Mouse (Mus musculus) gastrocnemius, postnatal 25 days (tissue): Measurements from ENCODE around the gene Irf9. TPM values are rescaled to one million over a fixed set of nuclear protein-coding genes. Genes with fewer than 3 reads are reported as not detected.

Experiments used
- total RNA-seq, 2 experiments: library from RNA; stranded (reverse); gene quantifications; 1 replicate in 1 of 2; 2 replicates in 1 of 2; pipeline ENCODE4 v1.2.3; 2021

Irf9 gene
- total RNA-seq, 2 experiments from 2014 or later, result 4.1 to 5.4 TPM

Other genes with a start within 250 kb of the Irf9 start
- gene Dhrs4, start 124.8 kb upstream of the Irf9 start, total RNA-seq, result 10 to 100 TPM; 42.1 to 47.7 TPM
- gene Carmil3, start 112.9 kb upstream of the Irf9 start, total RNA-seq, result under 1 TPM; 0.33 to 0.40 TPM
- not detected for gene Cpne6, start 93.1 kb upstream of the Irf9 start, total RNA-seq
- gene Nrl, start 78.6 kb upstream of the Irf9 start, total RNA-seq, result not detected
- 1 to 10 TPM; 4.7 to 6.9 TPM for gene Pck2, start 63.3 kb upstream of the Irf9 start, total RNA-seq
- gene Dcaf11, start 43.6 kb upstream of the Irf9 start, total RNA-seq, result 100 to 1,000 TPM in 1 of 2 experiments, 10 to 100 TPM in 1; 97.3 to 105 TPM
- gene A730061H03Rik, start 43.2 kb upstream of the Irf9 start, total RNA-seq, result not detected
- gene Fitm1, start 28.0 kb upstream of the Irf9 start, total RNA-seq, result 100 to 1,000 TPM; 329 to 343 TPM
- 10 to 100 TPM; 66.4 to 67.6 TPM for gene Psme1, start 25.4 kb upstream of the Irf9 start, total RNA-seq
- gene Emc9, start 18.3 kb upstream of the Irf9 start, total RNA-seq, result 10 to 100 TPM; 33.4 to 34.1 TPM
- 10 to 100 TPM; 42.9 to 58.4 TPM for gene Psme2, start 12.5 kb upstream of the Irf9 start, total RNA-seq
- 10 to 100 TPM; 11.1 to 20.7 TPM for gene Rnf31, start 11.9 kb upstream of the Irf9 start, total RNA-seq
- under 1 TPM in 1 of 2 experiments, not detected in 1; 0.54 TPM for gene Rec8, start 14.5 kb downstream of the Irf9 start, total RNA-seq
- gene Ipo4, start 32.4 kb downstream of the Irf9 start, total RNA-seq, result 10 to 100 TPM; 56.8 to 76.0 TPM
- gene Gm49378, start 34.3 kb downstream of the Irf9 start, total RNA-seq, result 1 to 10 TPM in 1 of 2 experiments, under 1 TPM in 1; 0.72 to 1.2 TPM
- 10 to 100 TPM; 15.8 to 17.6 TPM for gene Tm9sf1, start 40.2 kb downstream of the Irf9 start, total RNA-seq
- gene Tssk4, start 46.6 kb downstream of the Irf9 start, total RNA-seq, result under 1 TPM in 1 of 2 experiments, not detected in 1; 0.24 TPM
- 10 to 100 TPM; 15.0 to 17.3 TPM for gene Mdp1, start 56.9 kb downstream of the Irf9 start, total RNA-seq
- 1 to 10 TPM; 2.4 to 3.3 TPM for gene Gmpr2, start 68.4 kb downstream of the Irf9 start, total RNA-seq
- 100 to 1,000 TPM; 180 to 191 TPM for gene Nedd8, start 68.6 kb downstream of the Irf9 start, total RNA-seq
- gene Tinf2, start 78.2 kb downstream of the Irf9 start, total RNA-seq, result 1 to 10 TPM; 7.5 to 8.2 TPM
- not detected for gene Tgm1, start 110.4 kb downstream of the Irf9 start, total RNA-seq
- gene Rabggta, start 118.7 kb downstream of the Irf9 start, total RNA-seq, result 10 to 100 TPM; 10.3 TPM
- 10 to 100 TPM; 29.4 to 32.7 TPM for gene Dhrs1, start 142.1 kb downstream of the Irf9 start, total RNA-seq
- gene Nop9, start 142.1 kb downstream of the Irf9 start, total RNA-seq, result 10 to 100 TPM; 11.3 to 12.0 TPM
- not detected for gene Cideb, start 154.9 kb downstream of the Irf9 start, total RNA-seq
- gene Ltb4r2, start 157.9 kb downstream of the Irf9 start, total RNA-seq, result under 1 TPM in 1 of 2 experiments, not detected in 1; 0.10 TPM
- not detected for gene Ltb4r1, start 162.4 kb downstream of the Irf9 start, total RNA-seq
- gene Adcy4, start 180.5 kb downstream of the Irf9 start, total RNA-seq, result 1 to 10 TPM; 6.4 to 6.5 TPM
- 1 to 10 TPM; 1.3 to 1.7 TPM for gene Ripk3, start 185.3 kb downstream of the Irf9 start, total RNA-seq
- 1 to 10 TPM; 3.2 to 5.9 TPM for gene Nfatc4, start 219.6 kb downstream of the Irf9 start, total RNA-seq